Mouse (Mus musculus) testis, adult 2 months (tissue): ENCODE data around the gene Col2a1.

Experiments
- CTCF ChIP-seq: fragments of 200-500 bp; IDR thresholded peaks from 2 replicates; pipeline ENCODE4 v1.5.1; 2012; ENCODE audit warnings: low read depth, mild to moderate bottlenecking, inconsistent platforms, low read length, moderate library complexity; ENCODE audit not compliant: control insufficient read depth, insufficient read depth, insufficient replicate concordance
- POLR2A ChIP-seq: fragments of 200-500 bp; IDR thresholded peaks from 2 replicates; pipeline ENCODE4 v1.6.1; 2012; ENCODE audit warnings: low read depth, mild to moderate bottlenecking, inconsistent platforms, low read length, moderate library complexity; ENCODE audit not compliant: control insufficient read depth

DNA sequence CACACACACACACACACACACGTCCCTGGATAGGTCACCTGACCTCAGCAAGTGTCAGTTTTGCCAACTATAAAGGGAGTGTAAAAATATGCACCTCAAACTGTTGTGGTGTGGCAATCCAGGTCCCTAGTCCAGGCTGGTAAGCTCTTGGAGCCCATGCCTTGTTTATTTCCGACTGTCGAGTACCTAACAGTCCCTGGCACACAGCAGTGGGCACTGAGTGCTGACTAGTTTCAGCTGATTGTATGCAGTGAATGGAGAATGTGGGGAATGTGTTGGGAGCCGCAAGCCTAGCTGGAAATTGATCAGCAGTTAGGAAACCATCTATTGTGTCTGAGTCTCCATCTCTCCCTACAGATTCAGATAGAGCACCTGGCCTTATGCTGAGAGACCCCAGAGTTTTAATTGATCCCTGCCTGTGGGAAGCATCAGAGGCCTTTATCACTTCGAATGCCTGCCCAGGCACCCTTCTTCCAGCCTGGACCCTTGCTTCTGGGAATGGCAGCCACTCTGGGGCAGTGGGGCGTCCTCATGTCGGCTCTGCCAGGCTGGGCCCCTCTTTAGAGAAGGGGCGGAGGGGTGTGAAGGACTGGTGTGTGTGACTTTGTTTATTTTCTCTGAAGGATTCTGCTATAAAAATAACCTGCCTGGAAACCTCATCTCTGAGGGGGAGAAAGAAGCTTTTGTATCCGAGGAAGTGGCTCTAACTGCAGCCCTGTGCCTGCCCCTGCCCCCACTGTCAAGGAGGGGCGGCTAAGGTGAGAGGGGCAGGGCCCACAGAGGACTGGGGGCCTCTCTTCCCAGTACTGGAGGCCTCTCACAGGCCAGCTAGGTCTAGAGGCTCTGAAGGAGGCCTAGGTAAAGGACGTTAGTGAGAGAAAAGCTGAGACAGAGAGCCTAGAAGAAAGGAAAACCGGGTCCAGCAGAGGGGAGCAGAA, 22.7 kb upstream of the Col2a1 start:
- TF ChIP-seq CTCF (no peak), POLR2A (no peak)
